In genomic region chr17:15416596-15417215, GRCm38 (mm10) we compare ENCODE assay signal across 23 mouse cellular contexts.
"Had no signal": no experiment of that assay in that cellular context is flagged by ENCODE, and none has a peak within 500 bp of the region (broad histone marks: within the 10 kb centered on the region; RNA-seq: fewer than 3 reads in every experiment).

No protein-coding gene starts in this region.

- H3K4me1 ChIP-seq: heart, embryonic 12.5 days; hindbrain, embryonic 13.5 days; hindbrain, embryonic 15.5 days; kidney, embryonic 15.5 days; limb, embryonic 13.5 days; limb, embryonic 15.5 days had no signal

- H3K27ac ChIP-seq: hindbrain, embryonic 13.5 days; hindbrain, embryonic 15.5 days; hindbrain, postnatal 0 days; kidney, embryonic 15.5 days; kidney, postnatal 0 days; limb, embryonic 13.5 days; limb, embryonic 15.5 days had no signal

- H3K27me3 ChIP-seq: heart, embryonic 12.5 days; hindbrain, embryonic 13.5 days; hindbrain, embryonic 15.5 days; kidney, embryonic 15.5 days; limb, embryonic 13.5 days; limb, embryonic 15.5 days had no signal

- H3K4me3 ChIP-seq: heart, embryonic 12.5 days; hindbrain, embryonic 13.5 days; hindbrain, embryonic 15.5 days; kidney, embryonic 15.5 days; limb, embryonic 13.5 days; limb, embryonic 15.5 days had no signal

- DNase-seq: forebrain, postnatal 0 days; gastrocnemius, postnatal 14 days; gastrocnemius, postnatal 36 days; heart, adult 18-20 months; heart, postnatal 10 days; kidney, adult 11 months; kidney, adult 2 months; kidney, adult 9 months; kidney, postnatal 14 days; kidney, postnatal 36 days; layer of hippocampus, adult 9-11 months; layer of hippocampus, postnatal 36 days; left cerebral cortex, postnatal 4 days had no signal

- H3K4me2 ChIP-seq: heart, embryonic 12.5 days; hindbrain, embryonic 13.5 days; hindbrain, embryonic 15.5 days; kidney, embryonic 15.5 days; limb, embryonic 13.5 days; limb, embryonic 15.5 days; liver, embryonic 11.5 days had no signal

- H3K9ac ChIP-seq: forebrain, postnatal 0 days; heart, embryonic 12.5 days; hindbrain, embryonic 13.5 days; hindbrain, embryonic 15.5 days; kidney, embryonic 15.5 days; limb, embryonic 13.5 days; limb, embryonic 15.5 days had no signal

- ATAC-seq: forebrain, postnatal 0 days; hindbrain, postnatal 0 days; intestine, embryonic 16.5 days had no signal

- H3K9me3 ChIP-seq: heart, embryonic 12.5 days; hindbrain, embryonic 13.5 days; hindbrain, embryonic 15.5 days; kidney, embryonic 15.5 days; limb, embryonic 13.5 days; limb, embryonic 15.5 days had no signal
